Mouse (Mus musculus): ENCODE measurements at regions not wholly inside any gene's neighbourhood (a gene's known extent, or its start where the extent isn't known, plus 50 kb on each side); places are given as distances from the start of the nearest gene placed in this dataset.

DNA sequence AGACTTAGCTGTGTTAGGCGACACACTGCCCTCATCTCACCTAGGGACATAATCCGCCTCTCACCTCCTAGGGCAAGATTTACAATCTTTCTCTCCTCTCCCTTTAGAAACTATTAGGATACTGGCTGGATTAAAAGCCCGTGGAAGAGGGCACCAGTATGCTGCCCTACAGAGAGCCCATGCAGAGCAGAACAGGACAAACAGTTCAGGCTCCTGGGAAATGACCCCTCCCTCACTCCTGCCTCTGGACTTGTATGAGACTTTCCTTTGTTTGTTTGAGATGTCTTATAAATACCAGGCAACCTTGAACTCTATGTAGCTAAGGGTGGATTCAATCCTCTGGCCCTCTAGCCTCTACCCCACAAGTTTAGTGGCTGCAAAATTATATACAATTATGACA, 81.8 kb upstream of the Barx2 start:
- TF ChIP-seq CTCF (IDR thresholded peaks at IDR 0.05; ENCODE audit: low read depth) (no peak), EP300 (optimal IDR thresholded peaks at IDR 0.05) (no peak)
